Mouse (Mus musculus) thymus, adult 2 months (tissue): ENCODE data around the gene Tln2.

Experiments
- CTCF ChIP-seq: fragments of 200-500 bp; IDR thresholded peaks from 2 replicates; pipeline ENCODE4 v1.5.1; 2012; ENCODE audit warnings: mild to moderate bottlenecking, control low read depth, low read length, moderate library complexity, borderline replicate concordance; ENCODE audit not compliant: control insufficient read depth, poor library complexity, insufficient read depth; ENCODE audit errors: extremely low read depth
- POLR2A ChIP-seq: fragments of 200-500 bp; IDR thresholded peaks from 2 replicates; pipeline ENCODE4 v1.6.1; 2012; ENCODE audit warnings: mild to moderate bottlenecking, low read length, control low read depth, moderate library complexity; ENCODE audit not compliant: control insufficient read depth, poor library complexity, insufficient read depth; ENCODE audit errors: extremely low read depth

DNA sequence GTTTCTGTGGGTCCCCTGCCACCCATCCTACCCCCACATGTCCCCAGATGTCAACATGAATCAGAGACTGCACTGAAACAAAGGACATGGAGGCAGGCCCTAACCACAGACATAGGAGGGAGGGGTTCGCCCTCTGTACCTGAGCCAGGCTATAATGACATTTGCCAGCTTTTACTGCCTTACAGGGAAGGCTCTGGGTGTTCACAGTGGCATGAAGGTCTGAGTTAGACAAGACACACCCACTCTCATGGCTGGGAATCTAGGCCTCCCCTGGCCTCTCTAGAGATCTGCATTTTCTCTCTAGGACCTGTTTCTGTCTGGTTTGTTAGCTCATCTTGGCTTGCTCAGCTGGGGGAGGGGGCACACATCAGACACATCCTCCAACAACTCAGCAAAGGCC, 380.8 kb downstream of the Tln2 start:
- TF ChIP-seq CTCF = no peak
- no peak for TF ChIP-seq POLR2A
